Mouse (Mus musculus) embryonic facial prominence, embryonic 15.5 days (tissue): Measurements from ENCODE around the gene Phf23. TPM values are rescaled to one million over a fixed set of nuclear protein-coding genes. Genes with fewer than 3 reads are reported as not detected.
"Not testable (repeated sequence)": the region's sequence is repeated elsewhere in the genome, so short reads cannot be mapped to it uniquely, and the experiment has no call there.

Experiments
- ATAC-seq: fragments of 200-750 bp; cut with Nextera tagmentation; 2 replicates; pipeline ENCODE4 v1.8.0; 2017; ENCODE audit warnings: low read depth, moderate TSS enrichment; ENCODE audit not compliant: insufficient number of reproducible peaks, low FRiP score, low TSS enrichment
- H3K27ac ChIP-seq: fragments of 300-500 bp; sonication (generic); replicated peaks from 2 replicates; pipeline ENCODE4 v1.5.1; 2015; ENCODE audit warnings: mild to moderate bottlenecking, inconsistent platforms
- H3K27me3 ChIP-seq: fragments of 300-500 bp; sonication (generic); 2 replicates; pipeline ENCODE4 v1.6.1; 2015; ENCODE audit warnings: inconsistent platforms
- H3K36me3 ChIP-seq: fragments of 300-500 bp; sonication (generic); 2 replicates; pipeline ENCODE4 v1.6.1; 2015; ENCODE audit warnings: mild to moderate bottlenecking, inconsistent platforms
- H3K4me1 ChIP-seq: fragments of 300-500 bp; sonication (generic); 2 replicates; pipeline ENCODE4 v1.6.1; 2015; ENCODE audit warnings: inconsistent platforms
- H3K4me2 ChIP-seq: fragments of 300-500 bp; sonication (generic); replicated peaks from 2 replicates; pipeline ENCODE4 v1.6.1; 2015; ENCODE audit warnings: mild to moderate bottlenecking, inconsistent platforms
- H3K4me3 ChIP-seq: fragments of 300-500 bp; sonication (generic); replicated peaks from 2 replicates; pipeline ENCODE4 v1.5.1; 2015; ENCODE audit warnings: mild to moderate bottlenecking, inconsistent platforms
- H3K9ac ChIP-seq: fragments of 300-500 bp; sonication (generic); 2 replicates; pipeline ENCODE4 v1.6.1; 2015; ENCODE audit warnings: inconsistent platforms
- H3K9me3 ChIP-seq: fragments of 300-500 bp; sonication (generic); replicated peaks from 2 replicates; pipeline ENCODE4 v1.6.1; 2016; ENCODE audit warnings: inconsistent platforms
- WGBS: fragments of 180-500 bp; shearing (Covaris S2); methylation state at CpG from one replicate; pipeline ENCODE4 v1.1.7; 2015; 5-methylcytosine and 5-hydroxymethylcytosine counted together
- polyA plus RNA-seq: library from polyadenylated mRNA; unstranded; fragments of >200 nt; fragmentation: Nextera tagmentation; extraction: Ambion mirVana; gene quantifications from 2 replicates; pipeline ENCODE4 v1.2.1, GENCODE M21; 2015

Gene Phf23
- 77.8 and 83.0 TPM in 2 replicates for polyA plus RNA-seq

GRCm38 (mm10) chr11:69995391-69995960 lies at the start of gene Phf23:
Gene Phf23, plus strand, starts transcription at chr11:69995777.
- no peaks in the 10 kb centered on the region for H3K9me3 ChIP-seq
- under 1% methylated on average over 36 of the region's 36 CpGs for WGBS
- peak within 1 kb of the TSS; percentile 53 for H3K4me2 ChIP-seq
- H3K36me3 ChIP-seq, result peaks cover 42% of the 10 kb centered on the region
- peak within 1 kb of the TSS; percentile 95 for H3K4me3 ChIP-seq
- H3K9ac ChIP-seq, result peak within 1 kb of the TSS; percentile 97
- ATAC-seq, result peak; percentile 88
- H3K4me1 ChIP-seq, result peaks cover 44% of the 10 kb centered on the region
- no peaks in the 10 kb centered on the region for H3K27me3 ChIP-seq
- H3K27ac ChIP-seq, result peak within 1 kb of the TSS; percentile 99

DNA sequence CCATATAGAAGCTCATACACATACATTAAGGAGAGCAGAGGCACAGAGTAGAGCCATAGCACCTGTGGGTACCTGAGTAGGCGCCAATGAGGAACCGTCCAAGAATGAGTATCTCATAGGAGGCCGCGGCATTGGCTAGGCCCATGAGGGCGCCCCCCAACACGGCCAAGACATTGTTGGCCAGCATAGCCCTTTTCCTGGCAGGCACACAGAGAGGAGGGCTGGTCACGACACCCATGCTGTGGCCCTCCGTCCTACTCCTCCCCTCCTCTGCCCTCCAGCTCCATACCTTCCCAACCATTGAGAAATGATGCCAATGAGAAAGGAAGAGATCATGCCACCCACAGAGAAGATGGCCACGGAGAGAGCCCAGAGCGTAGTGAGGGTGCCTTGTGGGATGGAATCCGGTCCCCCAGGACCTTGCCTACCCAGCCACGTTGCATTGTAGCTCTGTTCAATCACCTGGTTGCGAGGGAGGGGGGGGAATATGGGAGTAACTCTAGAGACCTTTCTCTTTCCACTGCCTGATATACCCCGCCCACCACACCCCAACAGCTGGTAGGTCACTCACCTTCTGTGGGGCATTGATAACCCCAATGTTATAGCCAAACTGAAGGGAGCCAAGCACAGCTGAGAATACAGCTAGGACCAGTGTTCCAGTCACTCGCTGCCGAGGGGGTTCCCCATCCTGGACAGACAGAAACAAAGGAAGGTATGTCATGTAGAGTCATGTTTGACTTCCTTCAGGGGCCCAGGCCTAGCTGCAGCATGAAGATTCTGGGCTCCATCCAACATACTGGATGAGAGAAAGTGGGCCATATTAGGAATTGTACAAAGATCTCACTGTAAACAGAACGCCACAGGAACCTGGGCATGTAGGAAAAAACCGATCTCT lies 49.3 kb upstream of the Phf23 start:
- H3K4me2 ChIP-seq, result peak overlapping the region; percentile 81
- peaks cover 24% of the 10 kb centered on the region for H3K36me3 ChIP-seq
- peak overlapping the region; percentile 53 for H3K4me3 ChIP-seq
- H3K9ac ChIP-seq, result no peak overlapping the region
- 84% methylated on average over 18 of the region's 18 CpGs for WGBS
- H3K9me3 ChIP-seq, result no peaks in the 10 kb centered on the region
- peaks cover 34% of the 10 kb centered on the region for H3K4me1 ChIP-seq
- no peaks in the 10 kb centered on the region for H3K27me3 ChIP-seq
- no peak overlapping the region for H3K27ac ChIP-seq
- ATAC-seq, result no peak

DNA sequence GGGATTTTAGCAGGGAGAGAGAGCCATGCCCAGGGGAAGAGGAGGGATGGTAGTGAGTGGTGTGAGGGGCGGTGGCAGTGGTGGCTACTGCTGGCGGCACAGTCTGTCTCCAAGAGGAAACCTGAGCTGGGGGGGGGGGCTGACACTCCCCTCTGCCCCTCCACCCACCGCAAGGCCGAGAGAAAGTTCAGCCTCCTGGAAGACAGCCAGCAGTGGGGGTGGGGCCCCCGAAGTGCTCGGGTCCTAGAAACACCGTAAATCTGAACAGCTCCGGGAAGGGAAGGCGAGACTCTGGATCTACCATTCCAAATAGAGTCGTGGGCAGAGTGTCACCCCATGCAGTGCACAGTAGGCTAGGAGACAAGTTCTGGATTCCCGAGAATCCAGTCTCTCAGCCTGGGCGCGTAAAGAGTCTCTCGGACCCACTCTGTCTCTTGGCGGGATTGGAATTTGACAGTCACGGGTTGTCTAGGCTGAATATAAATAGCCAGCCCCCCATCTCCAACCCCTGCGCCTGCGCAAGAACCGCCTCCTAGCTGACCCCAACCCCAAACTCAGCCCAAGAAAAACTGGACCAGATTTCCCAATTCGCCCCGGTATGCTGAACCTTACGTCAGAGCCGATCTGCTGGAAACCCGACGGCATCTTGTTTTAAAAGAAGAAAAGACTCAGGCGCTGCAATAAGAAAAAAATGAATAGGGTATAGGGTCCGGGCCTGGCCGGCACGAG lies 48.1 kb upstream of the Phf23 start:
- Histone ChIP-seq H3K4me2 (peak overlapping the region; percentile 81), H3K36me3 (peaks cover 24% of the 10 kb centered on the region), H3K4me1 (peaks cover 34% of the 10 kb centered on the region), H3K27ac (peak overlapping the region; percentile 85), H3K9ac (peak overlapping the region; percentile 26; the same call in 1 of the 2 replicates), H3K9me3 (no peaks in the 10 kb centered on the region), H3K27me3 (no peaks in the 10 kb centered on the region), H3K4me3 (peak overlapping the region; percentile 53)
- WGBS, result under 1% methylated on average over 29 of the region's 29 CpGs
- ATAC-seq, result peak; percentile 11; the same call in 1 of the 2 replicates

DNA sequence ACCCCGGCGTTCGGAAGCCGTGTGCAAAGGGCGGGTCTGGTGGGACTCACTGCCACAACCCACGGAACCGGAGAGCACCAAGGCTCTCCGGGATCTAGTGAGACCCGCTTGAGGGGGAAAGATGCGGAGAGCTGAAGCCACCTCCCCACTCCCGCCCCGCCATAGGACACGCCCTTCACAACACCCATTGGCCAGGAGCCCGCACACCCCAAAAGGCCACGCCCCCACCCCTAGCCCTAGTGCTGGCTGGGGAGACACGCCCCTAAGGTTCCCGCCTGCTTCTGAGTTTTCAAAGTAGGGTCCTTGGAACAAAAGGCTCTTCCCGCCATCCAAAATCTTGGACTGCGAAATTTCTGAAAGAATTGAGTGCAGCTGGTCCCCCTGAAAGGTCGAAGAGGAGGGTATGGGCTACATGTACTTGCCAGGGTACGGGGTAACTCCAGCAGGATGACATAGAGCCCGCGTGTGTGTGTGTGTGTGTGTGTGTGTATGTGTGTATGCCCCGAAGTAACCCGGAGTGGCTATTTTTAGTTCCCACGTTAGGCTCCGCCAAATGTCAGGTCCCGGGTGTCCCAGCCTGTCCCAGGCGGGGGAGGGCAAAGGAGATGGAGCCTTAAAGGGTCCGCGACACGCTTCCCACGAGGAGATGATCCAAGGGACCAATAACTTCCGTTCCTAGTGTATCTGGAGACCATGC lies 47.4 kb upstream of the Phf23 start, which contains the start of gene Slc2a4:
Slc2a4 (minus strand) TSS at position 123 of the 697 bp plus-strand sequence.
- peak within 1 kb of the TSS; percentile 53 for H3K4me3 ChIP-seq
- H3K36me3 ChIP-seq, result peaks cover 20% of the 10 kb centered on the region
- peaks cover 34% of the 10 kb centered on the region for H3K4me1 ChIP-seq
- no peaks in the 10 kb centered on the region for H3K9me3 ChIP-seq
- peak; percentile 92 for ATAC-seq
- peak within 1 kb of the TSS; percentile 81 for H3K4me2 ChIP-seq
- under 1% methylated on average over 33 of the region's 34 CpGs for WGBS
- H3K9ac ChIP-seq, result peak within 1 kb of the TSS; percentile 26
- no peaks in the 10 kb centered on the region for H3K27me3 ChIP-seq
- H3K27ac ChIP-seq, result peak within 1 kb of the TSS; percentile 85

DNA sequence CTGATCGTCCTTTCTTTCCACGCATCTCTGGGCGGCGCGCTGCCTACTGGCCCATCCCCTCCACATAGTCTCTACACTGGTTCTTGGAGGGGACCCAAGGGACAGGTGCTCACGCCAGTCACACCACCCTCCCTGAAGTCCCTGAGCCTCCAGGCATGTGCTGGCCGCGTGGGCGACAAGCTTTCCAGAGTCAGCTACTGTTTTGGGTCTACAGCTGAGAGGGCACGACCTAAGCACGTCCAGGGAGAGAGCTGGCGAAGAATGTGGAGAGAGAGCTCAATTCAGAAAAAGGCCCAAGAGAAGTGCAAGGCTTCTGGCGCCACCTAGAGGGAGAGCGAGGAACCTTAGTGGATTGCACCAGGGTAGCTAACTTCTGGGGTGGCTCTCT lies 46.8 kb upstream of the Phf23 start:
- Histone ChIP-seq H3K9me3 (no peaks in the 10 kb centered on the region), H3K9ac (no peak overlapping the region), H3K4me3 (peak overlapping the region; percentile 53), H3K4me2 (peak overlapping the region; percentile 81), H3K27ac (peak overlapping the region; percentile 85), H3K27me3 (no peaks in the 10 kb centered on the region), H3K36me3 (peaks cover 17% of the 10 kb centered on the region), H3K4me1 (peaks cover 34% of the 10 kb centered on the region)
- peak; percentile 66 for ATAC-seq
- WGBS, result 0% methylated on average over 14 of the region's 14 CpGs

DNA sequence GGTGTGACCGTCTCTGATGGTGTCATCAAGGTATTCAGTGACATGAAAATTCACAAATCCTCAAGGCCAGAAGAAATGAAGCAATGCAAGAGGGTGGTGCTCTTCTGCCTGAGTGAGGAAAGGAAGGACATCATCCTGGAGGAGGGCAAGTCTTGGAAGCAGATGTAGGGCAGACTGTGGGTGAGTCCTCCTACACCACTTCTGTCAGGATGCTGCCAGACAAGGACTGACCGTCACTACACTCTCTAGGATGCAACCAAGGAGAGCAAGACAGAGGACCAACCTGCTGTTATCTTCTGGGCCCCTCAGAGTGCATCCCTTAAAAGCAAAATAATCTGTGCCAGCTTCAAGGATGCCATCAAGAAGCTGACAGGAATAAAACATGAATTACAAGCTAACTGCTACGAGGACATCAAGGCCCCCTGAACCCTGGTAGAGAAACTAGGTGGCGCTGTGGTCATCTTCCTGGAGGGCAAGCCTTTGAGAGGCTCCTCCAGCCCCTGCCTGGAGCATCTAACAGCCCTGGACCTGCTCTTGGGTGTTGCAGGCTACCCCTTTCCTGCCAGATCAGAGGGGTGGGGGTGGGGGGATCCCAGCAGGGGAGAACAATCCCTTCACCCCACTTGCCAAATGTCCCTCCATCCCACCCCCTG lies 44.6 kb upstream of the Phf23 start:
- H3K27me3 ChIP-seq, result no peaks in the 10 kb centered on the region
- no peak overlapping the region for H3K27ac ChIP-seq
- H3K36me3 ChIP-seq, result no peaks in the 10 kb centered on the region
- WGBS, result 40% methylated on average over 4 of the region's 4 CpGs
- H3K4me3 ChIP-seq, result no peak overlapping the region
- no peaks in the 10 kb centered on the region for H3K9me3 ChIP-seq
- H3K4me1 ChIP-seq, result peaks cover 32% of the 10 kb centered on the region
- H3K9ac ChIP-seq, result no peak overlapping the region
- no peak overlapping the region for H3K4me2 ChIP-seq
- no peak for ATAC-seq

DNA sequence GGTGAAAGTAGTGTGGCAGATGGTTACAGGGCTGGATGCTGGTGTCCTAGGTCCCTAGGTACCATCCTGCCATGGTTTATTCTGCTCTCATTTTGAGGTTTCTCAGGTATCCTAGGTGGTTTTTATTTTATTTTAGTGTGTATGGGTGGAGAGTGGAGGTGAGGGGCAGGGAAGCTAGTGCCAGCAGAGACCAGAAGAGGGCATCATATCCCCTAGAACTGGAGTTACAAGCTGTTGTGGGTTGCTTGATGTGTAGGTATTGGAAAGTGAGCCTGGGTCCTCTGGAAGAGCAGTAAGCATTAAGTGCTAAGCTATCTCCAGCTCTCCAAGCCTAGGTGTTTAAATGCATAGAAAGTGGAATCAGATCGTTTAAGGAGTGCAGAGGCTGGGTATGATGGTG lies 43.3 kb upstream of the Phf23 start:
- no peaks in the 10 kb centered on the region for H3K9me3 ChIP-seq
- no peak overlapping the region for H3K9ac ChIP-seq
- H3K27ac ChIP-seq, result no peak overlapping the region
- H3K27me3 ChIP-seq, result no peaks in the 10 kb centered on the region
- no peak overlapping the region for H3K4me2 ChIP-seq
- H3K4me1 ChIP-seq, result peaks cover 18% of the 10 kb centered on the region
- 48% methylated on average over 1 of the region's 1 CpGs for WGBS
- H3K4me3 ChIP-seq, result no peak overlapping the region
- ATAC-seq, result no peak
- no peaks in the 10 kb centered on the region for H3K36me3 ChIP-seq

DNA sequence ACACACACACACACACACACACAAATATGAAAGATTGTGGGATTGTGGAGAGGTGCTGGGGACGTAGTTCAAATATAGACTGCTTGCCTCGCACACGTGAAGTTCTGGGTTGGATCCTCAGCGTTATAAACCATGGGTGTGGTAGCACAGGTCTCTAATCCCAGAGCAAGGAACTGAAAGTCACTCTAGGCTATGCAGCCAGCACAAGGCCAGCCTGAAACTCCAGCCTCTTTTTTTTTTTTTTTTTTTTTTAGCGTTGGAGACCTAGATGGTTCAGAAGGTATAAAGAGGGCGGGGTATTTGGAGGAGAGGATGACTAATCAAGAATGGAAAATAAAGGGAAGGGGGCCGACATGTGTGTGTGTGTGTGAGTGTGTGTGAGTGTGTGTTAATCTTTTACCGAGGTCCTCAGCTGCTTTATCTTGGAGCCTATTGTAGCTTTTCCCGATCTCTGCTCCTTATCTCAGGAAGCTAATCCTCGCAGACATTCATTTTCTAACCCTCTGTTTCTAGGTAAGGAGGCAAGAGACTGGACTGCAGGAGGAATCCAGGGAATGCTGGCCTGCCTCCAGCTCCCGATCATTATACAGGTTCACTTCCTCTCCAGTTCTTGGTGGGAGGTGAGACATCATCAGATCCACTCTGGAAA lies 42.2 kb upstream of the Phf23 start:
- H3K4me3 ChIP-seq, result no peak overlapping the region
- peaks cover 9% of the 10 kb centered on the region for H3K4me1 ChIP-seq
- WGBS, result 55% methylated on average over 11 of the region's 11 CpGs
- no peak overlapping the region for H3K9ac ChIP-seq
- H3K4me2 ChIP-seq, result no peak overlapping the region
- ATAC-seq, result no peak
- H3K27me3 ChIP-seq, result no peaks in the 10 kb centered on the region
- H3K27ac ChIP-seq, result no peak overlapping the region
- H3K36me3 ChIP-seq, result no peaks in the 10 kb centered on the region
- H3K9me3 ChIP-seq, result no peaks in the 10 kb centered on the region

GRCm38 (mm10) chr11:69955618-69956017 lies 40.0 kb upstream of the Phf23 start:
- not testable (repeated sequence) for H3K4me1 ChIP-seq, ATAC-seq, H3K4me2 ChIP-seq

GRCm38 (mm10) chr11:69956218-69956617 lies 39.4 kb upstream of the Phf23 start:
- Histone ChIP-seq H3K4me2 (no peak overlapping the region), H3K27me3 (peaks cover 10% of the 10 kb centered on the region), H3K4me3 (no peak overlapping the region), H3K4me1 (no peaks in the 10 kb centered on the region), H3K9me3 (no peaks in the 10 kb centered on the region), H3K9ac (no peak overlapping the region), H3K27ac (no peak overlapping the region), H3K36me3 (no peaks in the 10 kb centered on the region)
- ATAC-seq, result no peak
- WGBS, result 76% methylated on average over 1 of the region's 1 CpGs

More at GRCm38 (mm10) chr11:69955618-69956017, 40.0 kb upstream of the Phf23 start:
- H3K27ac ChIP-seq, H3K9me3 ChIP-seq, H3K36me3 ChIP-seq, H3K27me3 ChIP-seq, H3K9ac ChIP-seq, H3K4me3 ChIP-seq: not testable (repeated sequence)
- WGBS, result 74% methylated on average over 4 of the region's 4 CpGs
